Mouse (Mus musculus) cerebellum, adult 9-11 months (tissue): Measurements from ENCODE around the gene Gm4707.
"Not testable (repeated sequence)": the region's sequence is repeated elsewhere in the genome, so short reads cannot be mapped to it uniquely, and the experiment has no call there.

Experiments
- DNase-seq: peaks from one replicate; pipeline ENCODE4 v3.0.0; 2022

Gene Gm4707

DNA sequence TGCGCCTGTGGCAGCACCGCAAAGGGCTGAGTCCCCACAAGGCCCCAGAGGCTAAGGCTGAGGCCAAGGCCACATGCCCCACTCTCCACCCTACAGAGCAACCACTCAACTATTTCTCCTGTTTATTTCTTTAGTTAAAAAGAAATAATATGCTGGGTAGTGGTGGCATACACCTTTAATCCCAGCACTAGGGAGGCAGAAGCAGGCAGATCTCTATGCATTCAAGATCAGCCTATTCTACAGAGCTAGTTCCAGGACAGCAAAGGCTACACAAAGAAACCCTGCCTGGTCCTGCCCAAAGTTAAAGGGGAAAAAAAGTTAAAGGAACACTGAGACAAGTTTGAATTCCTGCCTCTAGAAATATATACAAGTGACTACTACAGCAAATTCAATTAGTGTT lies at the start of gene Gm4707:
Gm4707 (minus strand) TSS at position 101 of the 400 bp plus-strand sequence.
- DNase-seq: no peak

- no peak for DNase-seq
Observed at GRCm38 (mm10) chr17:71506832-71507231, 47.1 kb upstream of the Gm4707 start.

DNA sequence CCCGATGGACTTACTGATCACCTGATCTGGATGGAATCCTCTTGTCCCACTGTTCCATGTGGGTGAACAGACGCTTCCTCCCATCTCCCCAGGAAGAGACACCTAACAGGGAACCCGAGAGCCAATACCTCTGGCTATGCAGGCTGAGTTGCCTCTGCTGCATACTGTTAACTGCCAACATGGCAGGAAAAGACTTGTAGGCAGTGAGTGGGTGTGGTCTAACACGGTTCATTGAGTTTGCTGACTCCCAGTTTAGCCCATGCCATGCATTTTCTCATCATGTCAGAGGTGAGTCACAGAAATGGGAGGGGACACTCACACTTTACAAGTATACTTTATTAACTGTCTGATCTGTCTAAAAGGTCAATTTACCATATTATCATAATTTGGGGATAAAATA lies 36.1 kb upstream of the Gm4707 start:
- DNase-seq: no peak

- DNase-seq: no peak
Observed at GRCm38 (mm10) chr17:71491332-71491686, 31.6 kb upstream of the Gm4707 start.

- no peak for DNase-seq
Observed at GRCm38 (mm10) chr17:71490666-71491331, 31.1 kb upstream of the Gm4707 start.

GRCm38 (mm10) chr17:71489703-71490461 lies 30.2 kb upstream of the Gm4707 start:
- no peak for DNase-seq

GRCm38 (mm10) chr17:71486231-71486851 lies 26.6 kb upstream of the Gm4707 start:
- DNase-seq: no peak

DNA sequence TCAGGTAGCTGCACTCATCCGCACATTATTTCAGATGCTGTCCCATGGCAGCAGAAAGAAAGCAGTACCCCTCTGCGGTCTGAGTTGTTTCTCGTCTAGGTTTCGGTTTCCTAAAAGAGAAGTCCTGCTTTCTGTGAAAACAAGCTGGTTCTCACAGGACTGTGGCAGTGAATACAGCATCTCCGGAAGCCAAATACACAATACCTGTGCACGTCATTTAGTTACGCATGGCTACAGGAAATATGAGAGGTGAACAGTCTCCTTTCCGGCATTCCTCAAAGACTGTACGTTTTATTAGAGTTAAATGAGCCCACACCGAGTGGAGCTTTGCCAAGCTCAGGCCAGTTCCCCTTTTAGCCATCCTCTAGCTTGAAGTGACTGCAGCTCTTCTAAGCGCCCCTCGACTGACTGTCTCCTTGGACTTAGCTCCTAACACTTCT lies 26.1 kb upstream of the Gm4707 start:
- no peak for DNase-seq

DNA sequence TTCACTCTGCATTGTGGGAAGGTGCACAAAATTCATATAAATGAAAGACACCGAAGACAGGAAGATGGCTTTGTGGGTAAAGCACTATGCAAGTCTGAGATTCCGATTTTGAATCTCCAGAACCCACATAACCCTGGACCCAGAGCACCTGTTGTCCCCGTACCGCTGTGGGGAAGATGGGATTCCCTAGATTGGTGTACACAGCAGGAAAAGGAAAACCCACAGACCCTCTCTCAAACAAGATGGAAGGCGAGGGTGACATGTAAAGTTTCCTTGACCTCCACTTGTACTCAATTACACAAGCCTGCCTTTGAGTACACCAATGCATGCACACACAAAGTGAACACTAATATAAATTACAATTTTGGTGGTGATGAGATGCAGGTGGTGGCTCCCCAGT lies 25.0 kb upstream of the Gm4707 start:
- DNase-seq: no peak

- no peak for DNase-seq
Observed at GRCm38 (mm10) chr17:71483418-71484060, 23.8 kb upstream of the Gm4707 start.

- no peak for DNase-seq
Observed at GRCm38 (mm10) chr17:71479381-71479901, 19.7 kb upstream of the Gm4707 start.

- DNase-seq: no peak
Observed at GRCm38 (mm10) chr17:71477481-71477880, 17.8 kb upstream of the Gm4707 start.

DNA sequence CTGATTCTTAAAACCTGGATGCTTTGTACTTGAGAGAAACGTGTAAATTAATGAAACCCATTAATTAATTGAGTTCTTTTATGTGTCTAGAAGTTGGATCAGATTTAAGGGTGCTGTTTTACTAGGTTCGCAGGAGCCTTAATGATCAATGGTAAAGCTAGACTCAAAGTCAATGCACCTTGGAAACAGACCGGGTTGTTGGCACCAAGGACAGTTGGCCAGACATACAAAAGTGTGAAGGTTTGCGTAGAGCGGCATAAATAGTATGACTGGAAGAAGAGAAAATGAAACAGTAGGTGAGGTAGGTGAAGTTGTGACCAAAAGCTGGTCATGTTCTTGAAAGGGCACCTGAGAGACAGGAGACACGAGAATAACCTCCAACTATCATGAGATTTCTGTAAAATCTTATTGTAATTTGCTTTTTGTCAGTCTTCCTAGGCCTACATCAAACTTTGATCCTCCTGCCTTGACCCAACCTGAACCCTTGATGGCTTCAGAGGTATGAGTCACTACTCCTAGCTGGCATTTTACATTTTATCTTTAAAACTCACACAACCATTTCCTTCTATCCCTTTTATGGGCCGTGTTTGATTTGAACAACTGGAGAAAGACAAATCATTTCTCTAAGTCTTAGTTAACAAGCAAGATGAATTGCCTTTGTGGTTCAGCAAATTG lies 16.8 kb upstream of the Gm4707 start:
- peak; percentile 28 for DNase-seq

DNA sequence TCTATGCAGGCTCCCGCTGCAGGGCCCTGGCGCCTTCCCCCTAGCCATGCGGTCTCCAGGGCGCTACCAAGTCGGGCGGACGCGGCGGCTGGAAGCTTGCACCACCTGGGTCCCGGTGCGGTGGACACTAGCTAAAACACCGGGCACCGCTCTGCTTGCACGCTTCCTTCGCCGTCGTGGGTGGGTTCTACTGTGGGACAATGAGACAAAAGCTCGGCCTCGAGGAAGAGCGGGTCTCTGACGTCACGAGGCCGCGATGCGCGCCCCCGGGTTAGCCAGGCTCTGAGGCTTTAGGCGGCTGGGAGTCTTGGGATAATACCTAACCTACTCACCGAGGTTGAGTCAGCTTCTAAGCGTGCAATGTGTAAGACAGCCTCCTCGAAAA lies 16.0 kb upstream of the Gm4707 start:
- peak; percentile 85 for DNase-seq

GRCm38 (mm10) chr17:71474762-71475704 lies 15.3 kb upstream of the Gm4707 start, which contains the start of gene Smchd1:
TSS of gene Smchd1 (minus strand) at chr17:71475343.
- DNase-seq: peak; percentile 96

GRCm38 (mm10) chr17:71474128-71474527 lies 14.4 kb upstream of the Gm4707 start:
- DNase-seq: peak; percentile 28

DNA sequence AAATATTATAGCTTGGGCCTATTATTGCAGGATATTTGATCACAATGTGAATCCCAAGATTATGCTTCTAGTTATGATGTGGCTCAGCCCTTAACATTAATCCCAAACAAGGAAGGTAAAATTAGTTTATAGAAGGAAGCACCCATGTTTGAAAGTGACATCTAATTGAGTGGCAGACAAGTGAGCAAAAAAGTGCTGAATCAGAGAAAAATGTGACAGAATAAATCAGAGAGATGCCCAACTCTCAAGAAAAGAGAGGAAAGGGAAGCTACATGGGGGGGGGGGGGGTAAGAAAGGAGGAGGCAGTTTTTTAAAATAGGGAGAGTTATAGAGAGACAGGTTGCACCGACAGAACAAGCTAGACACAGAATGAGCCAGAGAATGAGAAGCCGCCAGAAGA lies 11.5 kb upstream of the Gm4707 start:
- DNase-seq: no peak

DNA sequence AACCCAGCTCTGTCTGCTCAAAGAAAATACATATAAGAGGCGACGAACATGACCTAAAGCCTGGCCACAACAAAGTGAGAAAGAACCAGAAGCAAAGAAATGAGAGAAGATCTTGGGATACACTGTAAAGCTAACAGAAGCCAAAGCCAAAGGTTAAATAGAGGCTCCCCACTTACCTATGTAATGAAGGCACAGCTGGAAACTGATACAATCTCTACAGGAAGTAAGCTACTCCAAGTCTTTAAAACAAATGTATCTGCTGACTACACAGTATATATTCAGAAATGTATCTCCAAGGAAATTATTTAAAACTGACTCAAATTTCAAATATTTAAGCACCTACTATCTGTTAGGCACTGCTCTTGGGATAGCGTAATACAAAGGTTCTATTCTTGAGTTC lies 594 bp upstream of the Gm4707 start:
- DNase-seq: no peak

DNA sequence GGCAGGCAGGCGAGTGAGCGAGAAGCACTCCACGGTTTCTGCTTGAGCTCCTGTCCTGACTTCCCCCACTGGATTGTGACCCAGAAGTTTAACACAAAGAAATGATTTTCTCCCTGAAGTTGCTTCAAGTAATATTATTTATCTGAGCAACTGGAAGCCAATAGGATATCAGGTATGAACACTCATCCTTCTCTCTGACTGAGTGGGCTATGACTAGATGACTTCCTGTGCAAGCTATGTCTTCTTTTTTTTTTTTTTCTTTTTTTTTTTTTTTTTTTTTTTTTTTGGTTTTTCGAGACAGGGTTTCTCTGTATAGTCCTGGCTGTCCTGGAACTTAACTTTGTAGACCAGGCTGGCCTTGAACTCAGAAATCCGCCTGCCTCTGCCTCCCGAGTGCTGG lies 2.4 kb downstream of the Gm4707 start:
- not testable (repeated sequence) for DNase-seq

DNA sequence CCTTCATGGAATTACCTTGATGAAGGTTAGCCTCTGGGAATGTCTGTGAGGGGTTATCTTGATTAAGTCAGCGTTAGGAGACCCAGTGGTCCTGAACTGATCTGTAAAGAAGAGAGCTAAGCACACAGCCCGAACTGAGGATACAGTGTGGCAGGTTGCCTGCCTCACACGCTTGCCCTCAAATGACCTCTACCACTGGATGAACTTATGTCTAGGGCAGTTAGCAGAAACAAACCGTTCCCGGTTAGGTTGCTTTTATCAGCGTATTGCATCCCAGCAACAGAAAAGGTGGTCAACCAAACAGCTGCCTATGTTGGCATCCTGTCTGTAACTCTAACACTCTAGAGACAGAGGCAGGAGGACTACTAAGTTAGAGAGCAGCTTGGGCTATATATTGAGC lies 14.5 kb downstream of the Gm4707 start:
- no peak for DNase-seq

DNA sequence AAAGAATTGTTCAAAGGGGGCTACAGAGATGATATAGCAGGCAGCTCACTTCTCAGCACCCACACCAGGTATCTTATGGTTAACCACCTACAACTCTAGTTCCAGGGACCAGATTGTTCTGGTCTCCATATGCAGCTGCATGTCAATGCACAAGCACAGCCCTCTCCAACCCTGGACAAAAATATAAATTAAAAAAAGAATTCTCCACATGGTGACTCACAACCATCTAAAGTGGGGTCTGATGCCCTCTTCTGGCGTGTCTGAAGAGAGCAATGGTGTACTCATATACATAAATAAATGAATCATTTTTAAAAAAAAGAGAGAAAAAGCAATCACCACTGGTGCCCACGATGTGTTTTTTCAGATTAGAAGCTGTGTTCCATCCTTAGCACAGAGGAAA lies 15.0 kb downstream of the Gm4707 start:
- DNase-seq: no peak

- DNase-seq: no peak
Observed at GRCm38 (mm10) chr17:71444126-71444525, 15.6 kb downstream of the Gm4707 start.
